Mouse (Mus musculus): ENCODE data around the gene Arhgap33.
"Not testable (repeated sequence)": the region's sequence is repeated elsewhere in the genome, so short reads cannot be mapped to it uniquely, and the experiment has no call there.

The Arhgap33 gene

GRCm38 (mm10) chr7:30495506-30496042, 39.3 kb downstream of the Arhgap33 start:
- DNase-seq (ENCODE audit: low read depth, low spot score), result not testable (repeated sequence)

- no peak for DNase-seq (ENCODE audit: low read depth, low spot score)
Observed at GRCm38 (mm10) chr7:30493401-30493931, 41.4 kb downstream of the Arhgap33 start, which contains the start of gene Prodh2. Gene Prodh2, plus strand, starts transcription at chr7:30493622.

- peak; percentile 90 for DNase-seq (ENCODE audit: low read depth, low spot score)
Observed at GRCm38 (mm10) chr7:30492765-30493164, 42.1 kb downstream of the Arhgap33 start.

GRCm38 (mm10) chr7:30490957-30491307, 43.9 kb downstream of the Arhgap33 start:
- no peak for DNase-seq (ENCODE audit: low read depth, low spot score)

GRCm38 (mm10) chr7:30490251-30490956, 44.5 kb downstream of the Arhgap33 start:
- DNase-seq (ENCODE audit: low read depth, low spot score), result peak; percentile 73

- DNase-seq (ENCODE audit: low read depth, low spot score), result no peak
Observed at GRCm38 (mm10) chr7:30484250-30484649, 50.6 kb downstream of the Arhgap33 start.

- DNase-seq (ENCODE audit: low read depth, low spot score), result peak; percentile 89
Observed at GRCm38 (mm10) chr7:30477415-30478381, 57.2 kb downstream of the Arhgap33 start.

- DNase-seq (ENCODE audit: low read depth, low spot score), result not testable (repeated sequence)
Observed at GRCm38 (mm10) chr7:30476136-30476535, 58.7 kb downstream of the Arhgap33 start.

- no peak for DNase-seq (ENCODE audit: low read depth, low spot score)
Observed at GRCm38 (mm10) chr7:30474999-30475398, 59.9 kb downstream of the Arhgap33 start.

GRCm38 (mm10) chr7:30472411-30472810, 62.4 kb downstream of the Arhgap33 start:
- DNase-seq (ENCODE audit: low read depth, low spot score), result peak; percentile 42
